Comparison of ENCODE assay signal across 8 mouse cellular contexts in the genomic region with DNA sequence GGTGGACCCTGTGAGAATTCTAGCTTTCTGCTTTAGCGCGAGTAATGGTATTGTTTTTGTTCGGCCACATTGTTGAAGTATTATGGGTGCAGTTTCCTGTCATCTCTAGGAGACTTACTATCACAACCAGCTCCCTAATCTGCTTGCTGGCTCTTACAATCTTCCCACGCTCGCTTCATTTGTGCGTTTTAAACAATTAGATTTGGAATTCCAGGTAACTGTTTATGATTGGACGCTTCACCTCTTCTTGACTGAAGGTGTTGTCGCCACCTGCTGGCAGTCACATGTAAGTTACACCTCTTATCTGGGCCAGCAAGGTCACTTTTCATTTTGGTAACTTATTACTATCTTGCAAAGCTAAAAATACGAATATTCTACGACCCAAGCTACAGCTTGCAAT.
DNase-seq lines count a peak whose midpoint lies in the region; ATAC-seq and TF ChIP-seq lines count a peak whose summit lies in the region.

No protein-coding gene starts in this region.

- no peak overlapping the region for H3K9ac ChIP-seq in hindbrain, embryonic 15.5 days
- H3K9ac ChIP-seq in midbrain, embryonic 14.5 days (replicated peaks; ENCODE audit: low read length), result 0 out of 2 replicates have a peak overlapping the region, but pooled peaks have one; percentile 31

- TF ChIP-seq POLR2A in spleen, adult 2 months (IDR thresholded peaks at IDR 0.05; ENCODE audit: low read depth, low read length), result no peak

- H3K4me2 ChIP-seq in hindbrain, embryonic 15.5 days, result peak overlapping the region; percentile 51
- peak overlapping the region; percentile 49 for H3K4me2 ChIP-seq in midbrain, embryonic 14.5 days (ENCODE audit: low read length)

- peak; percentile 68; the same call in 1 of the 2 replicates for TF ChIP-seq CTCF in spleen, adult 2 months (IDR thresholded peaks at IDR 0.05; ENCODE audit: extremely low read depth, insufficient read depth, insufficient read length, insufficient replicate concordance)

- 0 out of 2 replicates have a peak, but pooled peaks have one; percentile 46 for ATAC-seq in hindbrain, embryonic 15.5 days (ENCODE audit: low FRiP score, low read depth)
- peak; percentile 53; the same call in 1 of the 2 replicates for ATAC-seq in midbrain, embryonic 14.5 days (ENCODE audit: low FRiP score, low TSS enrichment)

- no peaks in the 10 kb centered on the region for H3K27me3 ChIP-seq in spleen, adult 2 months (ENCODE audit: control insufficient read depth, insufficient read depth, low read length)
- H3K27me3 ChIP-seq in hindbrain, embryonic 15.5 days, result no peaks in the 10 kb centered on the region
- no peaks in the 10 kb centered on the region for H3K27me3 ChIP-seq in midbrain, embryonic 14.5 days (ENCODE audit: control insufficient read depth, insufficient read depth, low read length)

- WGBS in spleen, adult 2 months, result 28% methylated on average over 10 of the region's 10 CpGs
- WGBS in hindbrain, embryonic 15.5 days, result 15% methylated on average over 10 of the region's 10 CpGs
- WGBS in midbrain, embryonic 14.5 days, result 21% methylated on average over 10 of the region's 10 CpGs

- peak; percentile 17 to 29 for DNase-seq in spleen, adult 2 months (ENCODE audit: low read depth in 1 of 2, low spot score in 2 of 2)
- DNase-seq in spleen, adult 12 weeks (ENCODE audit: low spot score), result no peak
- DNase-seq in brain, embryonic 18.5 days (ENCODE audit: low read depth, low spot score), result peak; percentile 32
- DNase-seq in fat pad, adult 2 months (ENCODE audit: extremely low read depth, low read depth, low spot score), result peak; percentile 4
- DNase-seq in left cerebral cortex, postnatal 10 days (ENCODE audit: extremely low spot score in 1 of 2, low spot score in 2 of 2), result peak; percentile 21 to 56
- DNase-seq in midbrain, embryonic 14.5 days, result peak; percentile 88
- peak; percentile 52 for DNase-seq in thymus, postnatal 14 days

- H3K4me1 ChIP-seq in spleen, adult 2 months (ENCODE audit: control insufficient read depth, insufficient read depth, insufficient read length), result no peaks in the 10 kb centered on the region
- peaks cover 3% of the 10 kb centered on the region; the same call in 1 of the 2 replicates for H3K4me1 ChIP-seq in hindbrain, embryonic 15.5 days (replicated peaks)
- H3K4me1 ChIP-seq in midbrain, embryonic 14.5 days (ENCODE audit: control insufficient read depth, insufficient read depth, low read length), result no peaks in the 10 kb centered on the region

- H3K4me3 ChIP-seq in spleen, adult 2 months (ENCODE audit: extremely low read depth, insufficient read depth, insufficient read length), result no peak overlapping the region
- peak overlapping the region; percentile 28 for H3K4me3 ChIP-seq in hindbrain, embryonic 15.5 days
- peak overlapping the region; percentile 20; the same call in 1 of the 2 replicates for H3K4me3 ChIP-seq in midbrain, embryonic 14.5 days (replicated peaks; ENCODE audit: low read depth, low read length)

- intact Hi-C loops in left cerebral cortex, postnatal 10 days (cut with DNase I), result loop anchor here (5.0 to 10.0 kb wide), 4 partner anchors 87 to 177 kb away; a partner anchor contains a TSS

- H3K9me3 ChIP-seq in hindbrain, embryonic 15.5 days, result no peaks in the 10 kb centered on the region
- no peaks in the 10 kb centered on the region for H3K9me3 ChIP-seq in midbrain, embryonic 14.5 days (ENCODE audit: control insufficient read depth, low read length)

- H3K27ac ChIP-seq in spleen, adult 2 months (ENCODE audit: insufficient read depth, low read length), result no peak overlapping the region
- H3K27ac ChIP-seq in hindbrain, embryonic 15.5 days (replicated peaks), result no peak overlapping the region
- no peak overlapping the region for H3K27ac ChIP-seq in midbrain, embryonic 14.5 days (replicated peaks; ENCODE audit: low read depth, low read length)

- no peaks in the 10 kb centered on the region for H3K36me3 ChIP-seq in spleen, adult 2 months (ENCODE audit: control insufficient read depth, insufficient read depth, low read length)
- H3K36me3 ChIP-seq in hindbrain, embryonic 15.5 days, result no peaks in the 10 kb centered on the region
- no peaks in the 10 kb centered on the region for H3K36me3 ChIP-seq in midbrain, embryonic 14.5 days (ENCODE audit: control insufficient read depth, insufficient read depth, low read length)
